Mouse (Mus musculus): ENCODE measurements around the gene Anxa6.

- TF ChIP-seq GATA1 (IDR thresholded peaks at IDR 0.05; ENCODE audit: borderline replicate concordance, low read length) (no peak), FLI1 (IDR thresholded peaks at IDR 0.05; ENCODE audit: low read length) (no peak)
These were observed 49.2 kb downstream of the Anxa6 start for GRCm38 (mm10) chr11:54984085-54984484.

Data from megakaryocyte, embryonic 14.5 days (primary cell).